Mouse (Mus musculus): ENCODE measurements around the gene Uqcr10. TPM values are rescaled to one million over a fixed set of nuclear protein-coding genes. Genes with fewer than 3 reads are reported as not detected.

Uqcr10 gene
- polyA plus RNA-seq, 1 experiment from 2014 or later: 793 TPM

DNA sequence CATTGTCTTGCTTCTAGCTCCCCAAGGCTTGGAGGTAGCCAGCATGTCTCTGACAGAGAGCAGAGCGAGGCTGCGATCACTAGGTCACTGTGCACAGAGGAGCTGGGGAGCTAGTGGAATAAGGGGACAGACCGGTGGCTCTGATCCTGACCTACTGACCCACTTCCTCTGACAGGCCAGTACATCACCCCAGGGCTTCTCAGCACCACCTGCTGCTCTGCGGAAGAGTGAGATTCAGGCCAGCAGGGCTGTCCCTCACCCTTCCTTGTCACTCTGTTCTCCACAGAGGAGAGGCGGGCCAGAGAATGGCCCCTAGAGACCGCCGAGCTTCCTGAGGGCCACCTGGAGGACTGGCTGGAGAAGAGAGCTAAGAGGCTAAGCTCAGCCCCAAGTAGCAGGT, 27.6 kb upstream of the Uqcr10 start:
- no peak overlapping the region for H3K4me3 ChIP-seq (replicated peaks)
- H3K27me3 ChIP-seq (replicated peaks): no peaks in the 10 kb centered on the region
- no peak for ATAC-seq (ENCODE audit: low FRiP score)
- no peak overlapping the region for H3K9ac ChIP-seq (replicated peaks)
- peaks cover 9% of the 10 kb centered on the region for H3K4me1 ChIP-seq
- no peak overlapping the region for H3K4me2 ChIP-seq
- H3K36me3 ChIP-seq: peaks cover 4% of the 10 kb centered on the region; the same call in 1 of the 2 replicates
- H3K27ac ChIP-seq (replicated peaks): no peak overlapping the region
- 81% methylated on average over 7 of the region's 7 CpGs for WGBS
- no peaks in the 10 kb centered on the region for H3K9me3 ChIP-seq (replicated peaks)

DNA sequence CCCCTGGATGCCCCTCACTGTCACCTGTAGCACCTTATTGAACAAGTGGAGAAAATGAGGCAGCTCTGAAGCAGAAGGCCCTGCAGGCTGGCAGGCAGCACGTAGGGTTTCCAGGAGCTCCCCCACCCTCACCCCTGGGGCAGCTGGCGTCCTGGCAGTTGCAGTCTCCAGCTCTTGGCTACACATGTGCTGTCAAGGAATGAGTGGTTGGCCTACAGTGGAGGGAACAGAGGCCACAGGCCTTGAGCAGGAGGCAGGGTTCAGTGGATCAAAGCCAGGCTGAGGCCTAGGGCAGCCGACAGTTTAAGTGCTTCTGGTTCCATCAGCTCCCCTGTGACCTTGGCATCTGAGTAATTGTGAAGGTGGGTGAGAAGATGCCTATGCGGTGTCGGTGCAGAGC, 26.8 kb upstream of the Uqcr10 start:
- Histone ChIP-seq H3K4me3 (replicated peaks) (no peak overlapping the region), H3K36me3 (peaks cover 9% of the 10 kb centered on the region), H3K4me1 (peaks cover 9% of the 10 kb centered on the region), H3K9ac (replicated peaks) (no peak overlapping the region), H3K27me3 (replicated peaks) (no peaks in the 10 kb centered on the region), H3K27ac (replicated peaks) (no peak overlapping the region), H3K4me2 (no peak overlapping the region), H3K9me3 (replicated peaks) (no peaks in the 10 kb centered on the region)
- no peak for ATAC-seq (ENCODE audit: low FRiP score)
- WGBS: 76% methylated on average over 5 of the region's 5 CpGs

DNA sequence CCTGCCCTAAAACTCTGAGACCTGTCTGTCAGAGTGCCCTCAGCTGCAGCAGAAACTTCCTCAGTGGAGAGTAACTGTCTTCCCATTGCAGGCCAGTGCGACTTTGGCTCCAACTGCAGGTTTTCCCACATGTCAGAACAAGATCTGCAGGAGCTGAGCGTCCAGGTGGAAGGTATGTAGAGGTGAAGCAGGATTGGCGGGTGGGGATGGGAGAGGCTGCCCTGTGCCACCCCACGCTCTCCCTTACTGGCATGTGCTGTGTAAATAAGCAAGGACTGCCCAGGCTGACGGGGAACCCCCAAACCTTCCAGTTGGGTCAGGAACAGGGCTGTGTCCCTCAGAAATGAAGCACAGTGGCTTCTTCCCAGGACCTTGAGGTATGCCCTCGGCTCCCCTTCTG, 26.0 kb upstream of the Uqcr10 start:
- no peak overlapping the region for H3K27ac ChIP-seq (replicated peaks)
- H3K4me1 ChIP-seq: peaks cover 9% of the 10 kb centered on the region
- 85% methylated on average over 6 of the region's 6 CpGs for WGBS
- no peak overlapping the region for H3K4me2 ChIP-seq
- H3K36me3 ChIP-seq: peaks cover 16% of the 10 kb centered on the region
- H3K9ac ChIP-seq (replicated peaks): no peak overlapping the region
- 0 out of 2 replicates have a peak, but pooled peaks have one; percentile 32 for ATAC-seq (ENCODE audit: low FRiP score)
- H3K4me3 ChIP-seq (replicated peaks): no peak overlapping the region
- no peaks in the 10 kb centered on the region for H3K27me3 ChIP-seq (replicated peaks)
- no peaks in the 10 kb centered on the region for H3K9me3 ChIP-seq (replicated peaks)

DNA sequence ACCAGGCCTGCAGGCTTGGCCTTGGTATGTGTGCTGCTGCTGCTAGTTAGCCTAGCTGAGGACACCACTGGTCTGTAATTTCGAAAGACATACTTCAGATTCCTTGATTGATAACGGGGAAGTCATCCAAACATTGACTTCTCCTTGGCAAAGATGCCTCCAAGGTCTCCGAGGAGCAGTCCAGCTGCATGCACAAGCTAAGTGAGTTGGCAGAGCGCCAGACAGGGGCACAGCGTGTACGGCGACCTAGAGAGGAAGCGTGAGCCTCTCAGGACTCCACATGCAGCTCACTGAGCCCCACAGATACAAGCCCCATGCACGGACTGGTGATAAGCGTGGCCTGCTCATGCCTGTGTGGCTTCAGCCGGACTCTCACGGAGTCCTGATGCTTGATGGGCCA, 25.5 kb upstream of the Uqcr10 start:
- peaks cover 9% of the 10 kb centered on the region for H3K4me1 ChIP-seq
- H3K27ac ChIP-seq (replicated peaks): no peak overlapping the region
- no peaks in the 10 kb centered on the region for H3K9me3 ChIP-seq (replicated peaks)
- WGBS: 40% methylated on average over 12 of the region's 12 CpGs
- H3K27me3 ChIP-seq (replicated peaks): no peaks in the 10 kb centered on the region
- H3K4me2 ChIP-seq: no peak overlapping the region
- H3K9ac ChIP-seq (replicated peaks): no peak overlapping the region
- peaks cover 17% of the 10 kb centered on the region for H3K36me3 ChIP-seq
- no peak for ATAC-seq (ENCODE audit: low FRiP score)
- H3K4me3 ChIP-seq (replicated peaks): no peak overlapping the region

- H3K4me3 ChIP-seq (replicated peaks): no peak overlapping the region
- no peak overlapping the region for H3K9ac ChIP-seq (replicated peaks)
- H3K27me3 ChIP-seq (replicated peaks): no peaks in the 10 kb centered on the region
- ATAC-seq (ENCODE audit: low FRiP score): no peak
- no peaks in the 10 kb centered on the region for H3K9me3 ChIP-seq (replicated peaks)
- H3K27ac ChIP-seq (replicated peaks): no peak overlapping the region
- H3K36me3 ChIP-seq: peaks cover 30% of the 10 kb centered on the region
- peaks cover 22% of the 10 kb centered on the region for H3K4me1 ChIP-seq
- 70% methylated on average over 8 of the region's 8 CpGs for WGBS
- H3K4me2 ChIP-seq: no peak overlapping the region
Observed at GRCm38 (mm10) chr11:4721728-4722127, 17.6 kb upstream of the Uqcr10 start.

DNA sequence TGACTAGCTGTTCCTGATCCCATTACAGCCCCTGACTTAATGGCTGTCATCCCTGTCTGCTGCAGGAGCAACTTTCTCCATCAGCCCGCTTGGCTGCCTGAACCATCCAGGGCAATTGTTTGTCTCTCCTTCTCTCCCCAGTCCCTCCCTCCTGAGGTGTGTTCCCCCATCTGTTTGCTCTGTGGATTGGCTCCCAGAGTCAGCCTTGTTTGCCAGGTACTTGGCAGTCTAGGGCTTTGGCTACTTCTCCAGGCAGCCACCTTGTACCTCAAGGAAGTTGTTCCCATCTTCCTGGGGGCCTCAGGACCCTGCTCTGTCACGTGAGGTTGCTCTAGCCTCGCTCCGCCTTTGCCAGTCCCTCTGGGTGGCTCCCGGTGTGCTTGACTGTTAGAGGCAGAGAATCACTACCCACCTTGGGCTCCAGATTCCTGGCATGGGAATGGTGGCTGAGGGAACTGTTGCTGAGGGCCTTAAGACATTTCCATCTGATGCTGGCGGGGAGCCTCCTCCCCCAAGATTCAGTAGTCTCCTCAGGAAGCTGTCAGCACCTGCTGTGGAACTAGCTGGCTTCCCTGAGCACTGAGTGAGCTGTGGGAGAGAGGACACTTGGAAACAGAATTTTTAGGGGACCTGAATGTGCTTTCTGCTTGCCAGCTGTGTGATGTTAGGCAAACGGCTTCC, 16.9 kb upstream of the Uqcr10 start:
- Histone ChIP-seq H3K4me1 (peaks cover 22% of the 10 kb centered on the region), H3K36me3 (peaks cover 25% of the 10 kb centered on the region), H3K27ac (replicated peaks) (peak overlapping the region; percentile 37; the same call in 1 of the 2 replicates), H3K9me3 (replicated peaks) (no peaks in the 10 kb centered on the region), H3K9ac (replicated peaks) (no peak overlapping the region), H3K4me2 (no peak overlapping the region), H3K27me3 (replicated peaks) (no peaks in the 10 kb centered on the region), H3K4me3 (replicated peaks) (no peak overlapping the region)
- WGBS: 41% methylated on average over 7 of the region's 7 CpGs
- no peak for ATAC-seq (ENCODE audit: low FRiP score)

DNA sequence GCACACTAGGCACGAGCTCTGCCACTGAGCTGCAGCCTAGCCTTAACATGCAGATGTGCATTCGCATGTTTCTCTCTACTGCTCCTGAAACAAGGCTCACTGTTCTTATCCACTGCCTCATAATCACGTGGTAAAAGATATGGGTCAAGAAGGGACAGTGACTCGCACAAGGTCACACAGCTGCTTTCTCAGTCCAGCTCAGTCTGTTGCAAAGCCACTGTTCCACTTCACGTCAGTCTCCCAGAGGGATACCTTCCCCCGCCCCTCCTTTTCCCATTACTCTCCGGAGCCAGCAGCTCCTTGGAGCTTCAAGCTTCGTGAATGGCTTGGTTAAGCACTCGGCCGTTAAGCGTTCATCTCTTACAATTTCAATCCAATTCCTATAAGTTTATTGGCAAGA, 16.3 kb upstream of the Uqcr10 start:
- H3K36me3 ChIP-seq: peaks cover 20% of the 10 kb centered on the region
- H3K9ac ChIP-seq (replicated peaks): no peak overlapping the region
- ATAC-seq (ENCODE audit: low FRiP score): no peak
- H3K27me3 ChIP-seq (replicated peaks): no peaks in the 10 kb centered on the region
- H3K9me3 ChIP-seq (replicated peaks): no peaks in the 10 kb centered on the region
- H3K27ac ChIP-seq (replicated peaks): 0 out of 2 replicates have a peak overlapping the region, but pooled peaks have one; percentile 37
- no peak overlapping the region for H3K4me2 ChIP-seq
- peaks cover 22% of the 10 kb centered on the region for H3K4me1 ChIP-seq
- no peak overlapping the region for H3K4me3 ChIP-seq (replicated peaks)
- 49% methylated on average over 11 of the region's 11 CpGs for WGBS

GRCm38 (mm10) chr11:4719961-4720360, 15.8 kb upstream of the Uqcr10 start:
- H3K4me1 ChIP-seq: peaks cover 22% of the 10 kb centered on the region
- no peak overlapping the region for H3K27ac ChIP-seq (replicated peaks)
- H3K4me2 ChIP-seq: no peak overlapping the region
- H3K36me3 ChIP-seq: peaks cover 18% of the 10 kb centered on the region
- no peak overlapping the region for H3K4me3 ChIP-seq (replicated peaks)
- H3K27me3 ChIP-seq (replicated peaks): no peaks in the 10 kb centered on the region
- H3K9ac ChIP-seq (replicated peaks): no peak overlapping the region
- H3K9me3 ChIP-seq (replicated peaks): no peaks in the 10 kb centered on the region
- ATAC-seq (ENCODE audit: low FRiP score): no peak
- WGBS: 81% methylated on average over 9 of the region's 9 CpGs

- Histone ChIP-seq H3K27me3 (replicated peaks) (no peaks in the 10 kb centered on the region), H3K9me3 (replicated peaks) (no peaks in the 10 kb centered on the region), H3K4me3 (replicated peaks) (no peak overlapping the region), H3K27ac (replicated peaks) (no peak overlapping the region), H3K9ac (replicated peaks) (no peak overlapping the region), H3K4me1 (peaks cover 22% of the 10 kb centered on the region), H3K36me3 (peaks cover 9% of the 10 kb centered on the region; the same call in 1 of the 2 replicates), H3K4me2 (no peak overlapping the region)
- ATAC-seq (ENCODE audit: low FRiP score): no peak
- 83% methylated on average over 5 of the region's 5 CpGs for WGBS
Observed at GRCm38 (mm10) chr11:4718548-4718947, 14.4 kb upstream of the Uqcr10 start.

DNA sequence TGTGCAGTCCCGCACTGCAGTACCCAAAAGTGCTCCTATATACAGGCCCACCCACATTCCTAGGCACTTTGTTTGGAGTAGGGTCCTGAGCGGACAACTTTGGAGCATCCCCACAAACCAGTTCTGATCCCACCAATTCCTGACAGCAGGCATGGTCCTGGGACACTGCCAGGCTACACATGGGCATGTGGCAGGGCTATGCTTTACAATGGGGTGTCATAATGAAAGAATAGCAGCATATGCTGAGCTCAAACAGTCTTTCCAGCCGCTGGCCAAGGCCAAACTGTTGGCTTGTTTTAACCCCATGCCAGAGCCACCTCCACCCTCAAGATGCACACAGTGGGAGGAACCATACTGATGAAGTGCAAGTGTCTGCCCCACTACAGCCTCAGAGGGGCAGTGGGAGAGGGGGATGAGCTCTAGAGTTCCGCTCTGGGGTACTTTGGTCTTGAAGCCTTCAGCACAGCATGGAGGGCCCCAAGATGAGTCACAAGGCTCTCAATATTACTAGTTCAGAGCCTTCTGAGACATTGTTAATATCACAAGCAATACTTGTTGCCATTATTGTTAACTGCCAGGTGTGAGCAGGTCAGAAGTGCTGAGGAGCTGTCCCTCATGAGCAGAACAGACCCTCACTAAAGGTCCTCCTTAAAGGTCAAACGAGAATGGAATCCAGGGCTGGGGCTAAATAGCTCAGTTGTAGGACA, 12.5 kb upstream of the Uqcr10 start:
- Histone ChIP-seq H3K36me3 (no peaks in the 10 kb centered on the region), H3K4me1 (peaks cover 18% of the 10 kb centered on the region), H3K27me3 (replicated peaks) (no peaks in the 10 kb centered on the region), H3K4me3 (replicated peaks) (no peak overlapping the region), H3K27ac (replicated peaks) (no peak overlapping the region), H3K9ac (replicated peaks) (no peak overlapping the region), H3K9me3 (replicated peaks) (no peaks in the 10 kb centered on the region), H3K4me2 (no peak overlapping the region)
- WGBS: 91% methylated on average over 5 of the region's 5 CpGs
- no peak for ATAC-seq (ENCODE audit: low FRiP score)

GRCm38 (mm10) chr11:4715596-4715995, 11.5 kb upstream of the Uqcr10 start:
- Histone ChIP-seq H3K4me2 (no peak overlapping the region), H3K4me1 (peaks cover 8% of the 10 kb centered on the region), H3K9me3 (replicated peaks) (no peaks in the 10 kb centered on the region), H3K9ac (replicated peaks) (no peak overlapping the region), H3K27ac (replicated peaks) (no peak overlapping the region), H3K36me3 (no peaks in the 10 kb centered on the region), H3K4me3 (replicated peaks) (no peak overlapping the region), H3K27me3 (replicated peaks) (no peaks in the 10 kb centered on the region)
- no peak for ATAC-seq (ENCODE audit: low FRiP score)
- WGBS: 85% methylated on average over 4 of the region's 4 CpGs

GRCm38 (mm10) chr11:4714727-4715126, 10.6 kb upstream of the Uqcr10 start:
- 91% methylated on average over 4 of the region's 4 CpGs for WGBS
- ATAC-seq (ENCODE audit: low FRiP score): no peak
- no peak overlapping the region for H3K4me3 ChIP-seq (replicated peaks)
- H3K4me1 ChIP-seq: no peaks in the 10 kb centered on the region
- no peaks in the 10 kb centered on the region for H3K36me3 ChIP-seq
- no peak overlapping the region for H3K27ac ChIP-seq (replicated peaks)
- no peak overlapping the region for H3K9ac ChIP-seq (replicated peaks)
- no peaks in the 10 kb centered on the region for H3K9me3 ChIP-seq (replicated peaks)
- H3K27me3 ChIP-seq (replicated peaks): no peaks in the 10 kb centered on the region
- H3K4me2 ChIP-seq: no peak overlapping the region

All from neural tube, embryonic 15.5 days (tissue).